Mouse (Mus musculus): ENCODE data around the gene Sys1.
A peak's percentile ranks its signal among the peaks of the same experiment; 100 is the strongest.

Gene Sys1

GRCm38 (mm10) chr2:164456864-164457300 lies at the start of gene Sys1:
Sys1 (plus strand) TSS chr2:164456964.
- peak; percentile 53 for DNase-seq (ENCODE audit: low spot score)

- DNase-seq (ENCODE audit: low spot score) = peak; percentile 67
Observed at GRCm38 (mm10) chr2:164407708-164408107, 49.1 kb upstream of the Sys1 start.

GRCm38 (mm10) chr2:164414167-164414566 lies 42.6 kb upstream of the Sys1 start:
- DNase-seq (ENCODE audit: low spot score) = no peak

- no peak for DNase-seq (ENCODE audit: low spot score)
Observed at GRCm38 (mm10) chr2:164414581-164414980, 42.2 kb upstream of the Sys1 start.

- DNase-seq (ENCODE audit: low spot score) = no peak
Observed at GRCm38 (mm10) chr2:164417198-164417597, 39.6 kb upstream of the Sys1 start.

GRCm38 (mm10) chr2:164418308-164418875 lies 38.4 kb upstream of the Sys1 start:
- DNase-seq (ENCODE audit: low spot score) = no peak

GRCm38 (mm10) chr2:164419489-164419888 lies 37.3 kb upstream of the Sys1 start:
- no peak for DNase-seq (ENCODE audit: low spot score)

- DNase-seq (ENCODE audit: low spot score) = no peak
Observed at GRCm38 (mm10) chr2:164421306-164421705, 35.5 kb upstream of the Sys1 start.

GRCm38 (mm10) chr2:164421979-164422378 lies 34.8 kb upstream of the Sys1 start:
- no peak for DNase-seq (ENCODE audit: low spot score)

- DNase-seq (ENCODE audit: low spot score) = no peak
Observed at GRCm38 (mm10) chr2:164422675-164423393, 33.9 kb upstream of the Sys1 start.

- no peak for DNase-seq (ENCODE audit: low spot score)
Observed at GRCm38 (mm10) chr2:164423464-164423863, 33.3 kb upstream of the Sys1 start.

- no peak for DNase-seq (ENCODE audit: low spot score)
Observed at GRCm38 (mm10) chr2:164424406-164424805, 32.4 kb upstream of the Sys1 start.

- no peak for DNase-seq (ENCODE audit: low spot score)
Observed at GRCm38 (mm10) chr2:164425401-164425800, 31.4 kb upstream of the Sys1 start.

GRCm38 (mm10) chr2:164426121-164426520 lies 30.6 kb upstream of the Sys1 start:
- DNase-seq (ENCODE audit: low spot score) = no peak

- DNase-seq (ENCODE audit: low spot score) = no peak
Observed at GRCm38 (mm10) chr2:164426952-164427351, 29.8 kb upstream of the Sys1 start.

GRCm38 (mm10) chr2:164428451-164428850 lies 28.3 kb upstream of the Sys1 start:
- DNase-seq (ENCODE audit: low spot score) = no peak

GRCm38 (mm10) chr2:164429881-164430615 lies 26.7 kb upstream of the Sys1 start:
- DNase-seq (ENCODE audit: low spot score) = no peak

- DNase-seq (ENCODE audit: low spot score) = no peak
Observed at GRCm38 (mm10) chr2:164430697-164431096, 26.1 kb upstream of the Sys1 start.

GRCm38 (mm10) chr2:164431676-164432465 lies 24.9 kb upstream of the Sys1 start:
- DNase-seq (ENCODE audit: low spot score) = no peak

- DNase-seq (ENCODE audit: low spot score) = no peak
Observed at GRCm38 (mm10) chr2:164432541-164433191, 24.1 kb upstream of the Sys1 start.

GRCm38 (mm10) chr2:164433278-164433895 lies 23.4 kb upstream of the Sys1 start:
- no peak for DNase-seq (ENCODE audit: low spot score)

Measured in layer of hippocampus, adult 11-12 months (tissue).